Mouse (Mus musculus) testis, adult 2 months (tissue): ENCODE data around the gene Arrb2.

Experiments
- CTCF ChIP-seq: fragments of 200-500 bp; IDR thresholded peaks from 2 replicates; pipeline ENCODE4 v1.5.1; 2012; ENCODE audit warnings: low read depth, mild to moderate bottlenecking, inconsistent platforms, low read length, moderate library complexity; ENCODE audit not compliant: control insufficient read depth, insufficient read depth, insufficient replicate concordance
- POLR2A ChIP-seq: fragments of 200-500 bp; IDR thresholded peaks from 2 replicates; pipeline ENCODE4 v1.6.1; 2012; ENCODE audit warnings: low read depth, mild to moderate bottlenecking, inconsistent platforms, low read length, moderate library complexity; ENCODE audit not compliant: control insufficient read depth

GRCm38 (mm10) chr11:70463970-70464369 is 31.5 kb downstream of the Arrb2 start:
- no peak for TF ChIP-seq CTCF
- TF ChIP-seq POLR2A, result no peak
